Mouse (Mus musculus) megakaryocyte, embryonic 14.5 days (primary cell): ENCODE data around the gene Mpzl3.

Experiments
- FLI1 ChIP-seq: IDR thresholded peaks from 2 replicates; pipeline ENCODE4 v1.6.1; 2012; ENCODE audit warnings: low read length, inconsistent platforms, mixed read lengths
- GATA1 ChIP-seq: IDR thresholded peaks from 3 replicates; pipeline ENCODE4 v1.6.1; 2012; ENCODE audit warnings: mixed read lengths, low read length, inconsistent platforms, borderline replicate concordance

GRCm38 (mm10) chr9:45066735-45067134 lies 11.7 kb downstream of the Mpzl3 start:
- TF ChIP-seq GATA1 = no peak
- TF ChIP-seq FLI1 = no peak
